Mouse (Mus musculus) CD4-positive, CD25-positive, alpha-beta regulatory T cell, adult 2 months (primary cell): ENCODE data around the gene Mad1l1.

ENCODE experiments used
- DNase-seq: peaks from one replicate; pipeline ENCODE4 v3.0.0-alpha.2; 2012; ENCODE audit warnings: low read depth, low spot score

The Mad1l1 gene

GRCm38 (mm10) chr5:140101409-140102009 is 219.8 kb downstream of the Mad1l1 start:
- peak; percentile 14 for DNase-seq

DNA sequence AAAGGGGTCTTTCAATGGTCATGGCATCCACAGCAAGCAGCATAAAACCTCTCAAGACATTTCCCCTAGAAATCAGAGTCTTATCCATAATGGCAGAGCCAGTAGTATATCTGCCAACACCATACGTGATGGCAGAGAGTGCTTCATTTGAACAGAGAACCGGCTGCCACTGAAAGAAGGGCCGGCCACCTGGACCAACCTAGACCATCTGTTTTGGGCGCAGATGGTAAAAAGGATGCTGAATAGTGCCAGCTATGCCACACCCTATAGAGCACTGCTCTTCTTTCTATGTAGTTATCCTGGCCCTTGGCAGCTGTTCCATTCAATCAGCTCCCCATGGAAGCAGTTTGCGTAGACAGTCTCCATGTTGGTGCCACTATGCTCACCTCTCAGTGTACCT is 222.6 kb downstream of the Mad1l1 start:
- DNase-seq: no peak

DNA sequence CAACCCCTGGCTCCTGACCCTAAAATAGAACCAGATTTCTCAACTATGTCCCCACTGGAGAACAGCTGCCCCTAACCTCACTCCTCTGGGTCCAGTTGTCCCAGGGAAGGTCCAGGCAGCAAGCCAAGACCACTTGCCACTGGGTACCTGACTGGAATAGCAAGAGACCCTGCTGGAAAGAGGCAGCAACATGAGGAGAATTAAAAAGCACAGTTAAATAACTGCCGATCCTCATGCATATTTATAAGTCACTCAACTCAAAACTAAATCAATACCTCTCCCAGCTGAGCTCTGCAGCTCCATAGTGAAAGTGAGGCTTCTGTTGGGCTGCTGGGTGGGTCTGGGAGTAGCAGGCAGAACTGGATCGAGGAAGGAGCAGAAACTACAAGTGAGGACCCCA is 226.1 kb downstream of the Mad1l1 start:
- DNase-seq: no peak

DNA sequence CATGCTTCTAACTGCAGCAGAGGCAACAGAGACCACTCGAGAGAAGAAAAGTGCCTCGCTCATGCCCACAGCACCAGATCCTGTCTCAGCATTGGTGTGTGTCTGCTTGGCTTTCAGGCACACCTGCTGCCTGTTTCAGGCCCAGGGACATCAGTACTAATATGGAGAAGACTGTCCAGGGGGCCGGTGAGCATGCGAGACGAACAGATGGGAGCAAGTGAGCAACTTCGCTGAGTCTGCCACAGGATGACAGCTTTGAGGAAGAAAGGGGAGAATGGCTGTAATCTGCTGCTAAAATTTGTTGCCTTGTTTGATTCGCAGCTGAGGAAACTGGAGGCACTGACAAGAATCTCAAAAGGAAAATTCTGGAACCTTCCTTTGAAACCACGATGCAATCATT is 227.9 kb downstream of the Mad1l1 start:
- DNase-seq: no peak

DNA sequence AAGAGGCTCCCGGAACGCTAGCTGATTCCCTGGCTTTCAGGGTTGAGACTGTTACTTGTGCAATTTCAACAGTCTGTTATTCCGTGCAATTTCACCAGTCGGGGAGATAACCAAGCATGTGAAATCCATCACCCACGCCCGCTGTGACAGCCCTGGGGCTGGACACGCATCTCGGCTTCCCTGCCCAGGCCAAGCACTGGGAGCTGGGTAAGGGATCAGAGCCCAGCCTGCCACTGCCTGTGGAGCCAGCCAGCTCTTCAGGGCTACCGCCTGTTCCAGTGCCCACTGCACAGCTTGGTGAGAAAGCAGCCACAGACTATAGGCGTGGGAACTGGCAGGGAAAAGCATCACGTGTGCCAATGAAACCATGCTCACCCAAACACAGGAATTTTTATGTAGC is 229.8 kb downstream of the Mad1l1 start:
- no peak for DNase-seq

- no peak for DNase-seq
Observed at GRCm38 (mm10) chr5:140089263-140089662, 232.1 kb downstream of the Mad1l1 start.

- no peak for DNase-seq
Observed at GRCm38 (mm10) chr5:140087242-140087641, 234.1 kb downstream of the Mad1l1 start.

- DNase-seq: no peak
Observed at GRCm38 (mm10) chr5:140084341-140084740, 237.0 kb downstream of the Mad1l1 start.

DNA sequence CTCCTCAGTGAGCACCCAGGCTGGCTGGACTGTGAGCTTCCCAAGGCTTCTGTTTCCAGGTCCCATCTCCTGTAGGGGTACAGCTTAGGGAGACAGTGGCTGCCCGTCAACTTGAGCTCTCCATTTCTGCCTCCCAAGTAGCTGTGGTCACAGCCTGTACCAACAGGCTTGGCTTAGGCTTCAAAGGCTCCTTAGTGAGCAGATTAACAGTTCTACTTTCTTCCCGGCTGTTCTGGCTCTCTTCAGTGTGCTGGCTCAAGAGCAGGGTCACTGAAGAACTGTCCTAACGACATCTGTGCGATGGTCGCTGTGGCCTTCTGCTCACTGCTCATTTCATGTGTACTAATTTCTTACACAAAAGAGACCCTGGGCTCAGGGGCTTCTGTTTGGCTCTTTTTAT is 237.4 kb downstream of the Mad1l1 start:
- no peak for DNase-seq

DNA sequence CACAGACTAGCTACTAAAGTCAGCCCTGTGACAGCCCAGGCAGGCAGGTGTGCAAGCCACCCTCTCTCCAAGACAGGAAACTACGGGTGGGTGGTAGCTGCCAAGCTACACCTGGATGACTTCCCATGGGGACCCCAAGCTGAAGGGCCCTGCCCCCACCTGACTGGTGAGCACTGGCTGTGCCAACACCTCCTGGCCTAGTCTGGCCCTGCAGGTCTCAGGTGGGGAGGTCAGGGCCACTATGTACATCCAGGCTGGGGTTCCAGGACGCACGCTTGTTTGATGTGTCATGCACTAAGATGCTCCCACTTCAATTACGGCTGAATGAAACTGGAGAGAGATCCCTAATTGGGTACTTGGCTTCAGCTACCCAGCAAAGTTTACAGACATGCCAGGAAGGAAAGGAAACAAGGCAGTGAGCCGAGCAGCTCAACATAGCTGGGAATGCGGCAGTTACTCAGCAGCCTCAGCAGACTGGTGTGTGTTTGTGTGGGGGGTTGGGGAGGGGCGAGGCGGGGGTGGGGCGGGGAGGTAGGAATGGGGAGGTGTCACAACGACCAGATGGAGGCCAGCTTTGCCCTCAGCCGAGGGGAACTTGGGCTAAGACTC is 239.0 kb downstream of the Mad1l1 start:
- DNase-seq: no peak

DNA sequence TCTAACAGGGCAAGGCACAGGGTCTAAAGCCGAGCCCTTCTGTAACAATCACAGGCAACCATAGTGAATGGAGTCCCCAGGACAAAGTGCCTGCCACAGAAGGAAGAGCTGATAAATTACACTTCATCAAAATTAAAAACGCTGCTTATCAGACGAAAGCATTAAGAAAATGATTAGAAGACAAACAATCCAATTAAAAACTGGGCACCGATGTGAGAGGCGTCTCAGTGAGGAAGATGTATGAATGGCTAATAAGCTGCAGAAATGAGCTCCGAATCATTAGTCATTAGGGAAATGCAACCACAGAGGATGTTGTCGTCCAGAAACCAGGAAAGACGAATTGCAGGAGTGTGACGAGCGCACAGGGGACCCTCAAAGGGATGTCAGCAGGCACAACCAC is 240.3 kb downstream of the Mad1l1 start:
- DNase-seq: no peak

GRCm38 (mm10) chr5:140079511-140079910 is 241.8 kb downstream of the Mad1l1 start:
- no peak for DNase-seq

- DNase-seq: no peak
Observed at GRCm38 (mm10) chr5:140078406-140078805, 242.9 kb downstream of the Mad1l1 start.

DNA sequence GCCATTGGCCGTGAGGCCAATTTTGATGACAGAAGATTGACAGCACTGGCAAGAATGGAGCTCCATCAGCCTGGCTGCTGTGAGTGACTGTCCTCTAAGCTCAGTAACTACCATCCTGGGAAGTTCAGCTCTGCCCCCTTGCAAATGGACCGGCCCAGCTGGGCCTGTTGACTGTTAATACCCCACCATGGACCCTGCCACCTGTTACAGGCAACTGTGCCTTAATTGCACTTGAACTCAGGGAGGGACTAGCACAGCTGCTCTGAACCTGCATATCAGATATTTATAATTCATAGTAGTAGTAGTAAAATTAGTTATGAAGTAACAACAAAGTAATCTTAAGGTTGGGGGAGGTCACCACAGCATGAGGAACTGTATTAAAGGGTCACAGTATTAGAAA is 244.9 kb downstream of the Mad1l1 start:
- no peak for DNase-seq

DNA sequence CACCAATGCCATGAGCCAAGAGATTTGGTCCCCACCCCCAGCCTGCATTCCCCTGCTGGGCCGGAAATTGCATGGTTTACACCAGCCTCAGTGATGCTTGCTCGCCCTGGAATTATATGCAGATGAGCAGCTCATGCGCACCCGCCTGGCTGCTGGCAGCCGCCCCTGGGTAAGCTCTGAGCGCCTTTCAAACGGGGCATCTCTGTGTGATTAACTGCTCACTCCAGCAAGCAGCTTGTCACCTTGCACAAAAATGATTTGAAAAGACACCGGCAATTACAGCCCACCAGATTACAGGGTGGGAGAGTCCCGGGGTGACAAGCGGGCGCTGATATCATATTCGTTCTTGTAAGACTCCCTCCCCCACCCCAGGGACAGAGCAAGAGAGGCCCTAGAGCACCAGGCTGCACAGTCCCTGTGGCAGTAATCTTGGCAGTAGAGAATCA is 247.7 kb downstream of the Mad1l1 start:
- DNase-seq: no peak

DNA sequence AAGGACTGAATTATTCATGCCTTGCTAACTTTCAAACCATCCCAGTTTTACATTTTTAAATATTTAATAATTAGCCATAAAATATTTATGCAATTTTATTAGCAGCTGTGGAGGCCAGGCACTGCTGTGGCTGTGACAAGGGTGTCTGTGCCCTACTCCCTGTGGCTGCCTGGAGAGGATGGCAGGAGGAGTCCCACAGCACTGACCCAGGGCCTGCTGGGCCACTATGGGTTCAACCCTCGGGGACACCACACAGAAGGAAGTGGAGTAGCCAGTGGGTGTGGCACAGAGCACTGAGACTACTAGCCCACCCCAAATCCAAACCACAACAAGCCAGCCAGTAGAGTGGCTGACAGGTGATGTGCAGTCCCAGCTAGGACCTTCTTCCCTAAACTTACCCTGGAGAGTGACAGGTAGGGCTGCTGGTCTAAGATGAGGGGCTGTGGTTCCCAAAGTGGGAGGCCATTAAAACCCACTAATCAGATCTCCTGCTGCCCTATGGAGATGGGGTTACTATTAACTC is 248.1 kb downstream of the Mad1l1 start:
- no peak for DNase-seq

- no peak for DNase-seq
Observed at GRCm38 (mm10) chr5:140068506-140068905, 252.8 kb downstream of the Mad1l1 start.

GRCm38 (mm10) chr5:140068051-140068450 is 253.3 kb downstream of the Mad1l1 start:
- DNase-seq: no peak

GRCm38 (mm10) chr5:140066769-140067168 is 254.6 kb downstream of the Mad1l1 start:
- no peak for DNase-seq

DNA sequence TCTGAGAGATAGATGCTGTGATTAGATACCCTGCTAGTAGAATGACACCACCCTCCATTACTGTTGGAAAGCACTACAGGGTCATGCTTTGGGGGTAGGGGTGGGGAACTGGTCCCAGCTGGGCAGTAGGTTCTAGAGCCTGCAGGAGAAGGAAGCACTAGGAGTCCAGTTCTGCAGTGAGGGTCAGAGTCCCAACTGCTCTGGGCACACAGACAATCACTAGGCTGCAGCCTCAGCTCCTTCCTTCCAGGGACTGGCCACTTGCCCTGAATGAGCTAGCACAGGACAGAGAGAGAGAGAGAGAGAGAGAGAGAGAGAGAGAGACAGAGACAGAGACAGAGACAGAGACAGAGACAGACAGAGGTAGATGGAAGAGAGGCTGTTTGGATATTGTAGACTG is 255.1 kb downstream of the Mad1l1 start:
- DNase-seq: no peak

GRCm38 (mm10) chr5:140065281-140065945 is 255.9 kb downstream of the Mad1l1 start:
- DNase-seq: no peak

DNA sequence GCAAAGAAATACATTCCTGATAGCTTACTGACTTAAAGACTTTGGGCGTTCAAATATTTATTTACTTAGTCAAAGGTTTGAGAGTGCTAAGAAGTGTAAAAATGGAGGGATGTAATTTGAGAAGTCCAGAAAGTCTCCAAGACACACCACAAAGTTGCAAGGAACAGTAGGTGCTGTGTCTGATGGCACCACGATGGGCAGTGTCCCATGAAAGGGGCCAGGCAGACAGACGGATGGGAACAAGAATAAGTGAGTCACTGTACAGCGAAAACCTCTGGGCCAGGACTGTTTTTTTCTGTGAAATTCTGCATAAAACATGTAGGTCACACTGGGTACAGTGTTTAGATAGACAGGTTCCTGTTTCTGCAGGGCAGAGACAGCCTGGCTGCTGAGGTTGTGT is 256.8 kb downstream of the Mad1l1 start:
- no peak for DNase-seq

GRCm38 (mm10) chr5:140062828-140063227 is 258.5 kb downstream of the Mad1l1 start:
- no peak for DNase-seq
